Mouse (Mus musculus): ENCODE data around the gene Pcca.
A peak's percentile ranks its signal among the peaks of the same experiment; 100 is the strongest.
"Not testable (repeated sequence)": the region's sequence is repeated elsewhere in the genome, so short reads cannot be mapped to it uniquely, and the experiment has no call there.

Pcca gene

DNA sequence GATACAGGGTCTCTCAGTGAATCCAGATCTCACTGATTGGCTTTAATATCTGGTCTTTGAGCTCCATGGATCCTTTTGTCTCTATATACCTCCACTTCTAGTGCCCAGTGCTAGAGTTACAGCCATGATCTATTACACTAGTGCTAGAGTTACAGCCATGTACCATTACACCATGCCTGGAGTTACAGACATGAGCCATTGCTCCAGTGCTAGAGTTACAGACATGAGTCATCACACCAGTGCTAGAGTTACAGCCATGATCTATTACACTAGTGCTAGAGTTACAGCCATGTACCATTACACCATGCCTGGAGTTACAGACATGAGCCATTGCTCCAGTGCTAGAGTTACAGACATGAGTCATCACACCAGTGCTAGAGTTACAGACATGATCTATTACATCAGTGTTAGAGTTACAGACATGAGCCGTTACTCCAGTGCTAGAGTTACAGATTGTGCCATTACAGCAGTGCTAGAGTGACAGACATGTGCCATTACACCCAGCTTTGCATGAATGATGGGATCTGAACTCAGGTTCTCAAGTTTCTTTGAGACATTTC is 26.8 kb downstream of the Pcca start:
- DNase-seq (ENCODE audit: low read depth), result not testable (repeated sequence)

DNA sequence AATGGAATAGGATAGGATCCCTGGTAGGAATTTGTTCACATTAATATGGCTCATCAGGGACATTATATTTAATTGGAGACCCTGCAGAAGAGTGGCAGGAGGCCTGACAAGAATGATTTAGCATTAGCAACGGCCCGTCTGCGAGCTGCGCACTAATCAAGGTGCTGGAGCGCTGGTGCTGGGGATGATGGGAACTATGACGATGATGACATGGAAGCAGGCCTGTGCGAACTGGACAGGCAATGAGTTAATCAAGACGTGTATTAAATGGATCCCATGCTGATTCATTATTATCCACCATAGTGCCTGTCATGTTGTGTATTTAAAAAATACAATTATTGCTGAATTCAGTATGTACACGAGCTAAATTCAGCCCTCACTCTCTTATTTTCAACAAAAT is 36.7 kb downstream of the Pcca start:
- no peak for DNase-seq (ENCODE audit: low read depth)

DNA sequence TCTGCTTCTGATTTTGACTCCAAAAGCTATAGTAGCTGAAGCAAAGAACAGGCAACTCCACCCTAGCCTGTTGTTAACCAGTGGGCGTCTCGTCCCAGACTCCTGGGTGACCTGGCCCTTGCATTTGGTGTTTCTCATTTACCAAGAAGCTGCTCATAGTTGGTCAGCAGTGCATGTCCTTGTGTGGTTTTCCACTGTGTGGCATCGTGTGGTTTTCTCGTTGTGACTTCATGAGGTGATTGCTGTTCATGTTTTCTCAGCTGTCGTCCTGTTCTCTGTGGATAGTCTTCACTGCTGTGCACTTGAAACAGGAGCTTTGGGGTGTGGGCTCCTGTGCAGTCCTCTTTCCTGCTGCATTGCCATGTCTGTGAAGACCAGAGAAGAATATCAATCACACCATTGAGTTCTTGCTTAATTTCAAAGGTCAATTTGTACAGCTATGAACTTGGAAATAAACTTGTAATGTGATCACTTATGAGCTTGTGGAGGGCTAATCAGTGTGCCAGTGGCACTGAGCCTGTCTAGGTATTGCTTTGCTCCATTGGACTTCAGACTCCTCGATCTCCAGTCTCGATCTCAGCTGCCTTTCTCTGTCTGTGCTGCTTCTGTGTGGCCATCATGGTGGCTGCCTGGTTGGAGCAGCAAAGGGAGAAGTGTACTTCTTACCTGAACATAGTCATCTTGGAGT is 40.1 kb downstream of the Pcca start:
- no peak for DNase-seq (ENCODE audit: low read depth)

DNA sequence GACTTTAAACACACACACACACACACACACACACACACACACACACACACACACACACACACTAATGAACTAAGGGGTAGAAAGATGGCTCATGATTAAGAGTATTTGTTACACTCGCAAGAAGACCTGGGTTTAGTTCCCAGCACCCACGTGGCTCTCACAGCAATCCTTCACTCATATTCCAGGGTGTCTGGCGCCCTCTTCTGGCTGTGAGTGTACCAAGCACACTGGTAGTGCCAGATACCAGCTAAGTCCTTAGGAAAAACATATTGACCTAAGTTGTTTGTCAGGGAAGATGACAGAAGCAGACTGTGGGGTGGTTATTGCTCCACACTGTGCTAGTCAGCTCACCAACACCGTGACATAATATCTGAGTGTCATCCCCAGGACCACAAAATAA is 43.7 kb downstream of the Pcca start:
- DNase-seq (ENCODE audit: low read depth), result peak; percentile 26

DNA sequence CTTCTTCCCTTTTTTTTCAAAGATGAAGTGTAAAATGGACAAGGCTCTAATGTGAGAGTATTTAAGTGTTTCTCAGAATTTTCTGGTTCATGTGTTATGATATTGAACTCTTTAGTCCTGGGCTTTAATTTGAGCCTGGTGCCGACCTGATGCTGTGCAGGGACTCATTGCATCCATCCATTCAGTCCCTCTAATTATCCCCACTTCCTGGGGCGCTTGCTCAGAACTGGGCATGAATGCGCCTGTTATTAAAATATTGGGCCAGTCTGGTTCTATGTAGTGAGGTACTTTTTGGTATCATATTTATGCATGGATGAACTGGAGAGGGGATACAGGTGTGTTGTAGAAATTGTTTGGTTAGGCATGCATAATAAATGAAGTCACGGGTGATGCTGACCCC is 47.9 kb downstream of the Pcca start:
- no peak for DNase-seq (ENCODE audit: low read depth)

DNA sequence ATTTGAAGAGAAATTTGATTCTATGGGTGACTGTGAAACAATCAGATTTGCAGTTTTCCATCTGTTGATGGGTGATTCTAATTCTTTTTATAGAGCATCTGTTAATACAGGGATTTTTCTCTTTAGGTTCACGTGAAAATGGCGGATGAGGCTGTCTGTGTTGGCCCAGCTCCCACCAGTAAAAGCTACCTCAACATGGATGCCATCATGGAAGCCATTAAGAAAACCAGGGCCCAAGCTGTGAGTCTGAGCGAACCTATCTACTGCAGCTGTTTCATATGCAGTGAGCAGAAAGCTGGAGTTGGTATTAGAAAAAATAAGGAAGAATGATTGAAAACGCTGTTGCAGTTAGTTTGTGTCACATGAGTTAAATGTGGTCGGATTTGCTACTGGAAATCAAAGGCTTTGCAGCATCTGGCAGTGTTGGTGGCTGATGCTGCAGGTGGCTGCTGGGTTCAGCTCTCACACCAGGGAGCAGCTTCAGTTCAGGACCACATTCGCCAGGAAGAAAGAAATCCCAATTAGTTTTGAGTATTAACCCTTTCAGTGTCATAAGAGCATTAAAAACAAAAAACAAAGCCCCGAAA is 48.5 kb downstream of the Pcca start:
- no peak for DNase-seq (ENCODE audit: low read depth)

DNA sequence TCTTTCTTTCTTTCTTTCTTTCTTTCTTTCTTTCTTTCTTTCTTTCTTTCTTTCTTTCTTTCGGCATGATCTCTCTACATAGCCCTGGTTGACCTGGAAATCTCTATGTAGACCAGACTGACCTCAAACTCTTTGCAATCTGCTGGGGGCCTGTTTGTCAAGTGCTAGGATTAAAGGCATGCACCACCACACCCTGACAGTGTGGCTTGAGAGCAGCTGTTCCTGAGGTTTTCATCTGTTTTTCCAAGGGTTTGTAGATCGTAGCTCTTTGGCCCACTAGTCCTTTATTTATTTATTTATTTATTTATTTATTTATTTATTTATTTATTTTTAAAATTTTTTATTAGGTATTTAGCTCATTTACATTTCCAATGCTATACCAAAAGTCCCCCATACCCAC is 50.0 kb downstream of the Pcca start:
- DNase-seq (ENCODE audit: low read depth), result not testable (repeated sequence)

DNA sequence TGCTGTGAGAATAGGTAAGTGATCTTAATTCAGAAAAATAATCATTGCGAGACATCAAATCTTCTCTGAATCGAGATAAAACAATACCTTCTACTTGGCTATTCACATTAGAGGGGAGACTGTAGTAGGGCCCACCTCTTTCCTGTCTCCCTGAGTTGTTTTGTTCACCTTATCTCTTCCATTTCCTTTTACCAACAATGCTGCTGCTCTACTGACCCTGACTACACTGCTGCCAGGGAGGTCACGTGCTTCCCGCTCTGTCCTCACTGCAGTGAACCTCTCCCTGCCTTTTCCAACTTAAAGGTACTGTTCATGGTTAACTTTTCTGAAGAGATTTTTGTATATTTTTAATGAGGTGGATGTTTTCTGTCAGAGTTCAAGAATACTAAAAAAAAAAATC is 52.8 kb downstream of the Pcca start:
- no peak for DNase-seq (ENCODE audit: low read depth)

DNA sequence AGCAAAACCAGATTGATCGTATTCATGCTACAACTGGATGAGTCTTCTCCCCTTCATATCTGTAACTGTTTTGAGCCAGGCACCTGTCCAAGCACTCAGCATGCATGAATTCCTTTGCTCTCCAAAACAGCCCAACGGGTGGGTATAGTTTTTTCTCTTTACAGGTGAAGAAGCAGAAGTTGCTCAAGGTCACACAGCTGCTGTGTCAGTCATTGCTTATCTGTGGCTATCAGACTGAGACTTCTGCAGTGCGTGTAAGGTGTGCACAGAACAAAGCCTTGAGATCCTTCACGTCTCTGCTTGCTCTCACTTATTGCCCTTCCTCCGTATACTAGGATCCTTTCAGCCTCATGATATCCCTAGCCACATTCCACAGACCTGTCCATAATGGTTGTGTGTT is 63.4 kb downstream of the Pcca start:
- DNase-seq (ENCODE audit: low read depth), result no peak

DNA sequence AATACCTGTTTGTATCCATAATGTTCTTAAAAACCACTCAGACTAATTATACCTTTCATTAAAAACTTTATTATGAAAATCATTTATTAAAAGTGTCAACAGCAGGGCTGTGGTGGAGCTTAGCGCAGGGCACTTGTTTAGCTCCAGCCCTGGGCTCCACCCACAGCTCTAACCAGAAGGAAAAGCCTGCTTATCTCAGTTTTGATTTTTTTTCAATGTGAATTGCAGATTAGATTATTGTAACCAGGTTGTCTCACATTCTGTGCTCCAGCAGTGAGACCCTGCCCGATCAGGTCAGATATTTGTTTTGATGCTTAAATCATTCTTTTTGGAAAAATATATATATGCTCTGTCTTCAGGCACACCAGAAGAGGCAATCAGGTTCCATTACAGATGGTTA is 64.7 kb downstream of the Pcca start:
- no peak for DNase-seq (ENCODE audit: low read depth)

DNA sequence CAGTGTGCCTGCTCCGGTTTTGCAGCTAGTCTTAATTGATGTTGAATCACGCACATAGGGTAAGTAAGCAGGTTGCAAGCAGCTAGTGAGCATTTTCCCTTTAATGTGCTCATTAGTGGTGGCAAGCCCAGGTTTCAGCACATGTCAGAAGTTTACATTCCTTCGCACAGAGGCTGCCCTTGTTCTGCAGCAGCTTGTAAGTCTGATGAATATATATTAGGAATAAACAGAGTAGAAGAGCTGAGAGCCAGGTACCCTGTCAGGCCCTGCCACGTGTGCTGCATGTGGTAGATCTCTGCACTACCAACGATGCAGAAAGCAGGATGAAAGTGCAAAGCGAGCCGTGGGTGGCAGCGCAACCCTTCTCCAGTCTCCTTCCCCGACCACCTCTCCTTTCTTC is 65.7 kb downstream of the Pcca start:
- DNase-seq (ENCODE audit: low read depth), result no peak

DNA sequence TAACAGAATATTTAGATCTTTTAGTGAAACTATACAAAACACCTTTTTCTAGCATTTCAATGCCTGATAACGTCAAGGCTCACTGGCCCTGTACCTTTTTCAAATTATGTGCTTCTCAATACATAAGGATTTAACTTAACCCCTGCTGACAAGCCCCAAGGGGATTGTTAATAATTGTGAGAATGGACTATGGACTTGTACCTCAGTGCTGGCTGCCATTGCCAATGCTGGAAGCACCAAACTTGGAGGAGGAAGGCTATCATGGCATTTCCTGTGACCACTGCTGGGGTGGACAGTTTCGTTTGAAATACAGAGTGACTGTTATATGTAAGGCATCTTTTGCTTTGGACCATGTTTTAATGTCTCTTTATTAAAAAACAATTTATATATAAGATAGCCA is 68.6 kb downstream of the Pcca start:
- DNase-seq (ENCODE audit: low read depth), result no peak

DNA sequence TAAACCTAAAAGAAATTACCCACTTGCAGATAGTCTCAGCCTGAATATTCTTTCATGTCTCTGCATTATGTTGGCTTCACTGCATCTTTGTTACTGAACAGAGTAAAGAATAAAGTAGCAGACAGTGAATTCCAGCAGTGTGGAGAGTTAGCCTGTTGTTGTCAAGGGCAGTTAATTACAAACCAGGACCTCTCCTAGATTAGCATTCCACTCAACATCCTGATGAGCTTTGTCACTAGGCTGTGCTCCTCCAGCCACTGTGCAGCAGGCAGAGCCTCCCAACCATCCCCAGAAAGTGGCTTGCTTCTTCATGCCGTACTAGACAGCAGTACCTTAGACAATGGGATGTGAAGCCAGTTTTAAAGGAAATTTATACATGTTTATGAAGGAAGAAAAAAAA is 72.4 kb downstream of the Pcca start:
- DNase-seq (ENCODE audit: low read depth), result no peak

DNA sequence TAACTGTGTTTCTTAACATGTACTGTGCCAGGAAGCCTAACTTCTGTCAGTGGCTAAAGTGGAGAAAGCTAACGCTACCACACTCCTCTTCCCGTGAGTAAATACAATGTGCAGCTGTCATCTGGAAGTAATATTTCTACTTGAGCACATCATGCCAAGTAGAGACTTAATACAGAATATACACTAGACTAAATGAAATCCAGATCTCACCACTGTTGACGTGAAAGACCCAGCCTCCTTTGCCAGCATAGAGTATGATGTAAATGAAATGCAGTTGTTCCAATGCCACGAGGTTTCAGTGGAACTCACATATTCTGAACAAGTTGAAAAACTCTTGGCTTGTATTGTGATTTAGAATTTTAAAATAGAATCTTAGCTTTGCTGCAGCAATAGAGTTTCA is 73.3 kb downstream of the Pcca start:
- DNase-seq (ENCODE audit: low read depth), result no peak

DNA sequence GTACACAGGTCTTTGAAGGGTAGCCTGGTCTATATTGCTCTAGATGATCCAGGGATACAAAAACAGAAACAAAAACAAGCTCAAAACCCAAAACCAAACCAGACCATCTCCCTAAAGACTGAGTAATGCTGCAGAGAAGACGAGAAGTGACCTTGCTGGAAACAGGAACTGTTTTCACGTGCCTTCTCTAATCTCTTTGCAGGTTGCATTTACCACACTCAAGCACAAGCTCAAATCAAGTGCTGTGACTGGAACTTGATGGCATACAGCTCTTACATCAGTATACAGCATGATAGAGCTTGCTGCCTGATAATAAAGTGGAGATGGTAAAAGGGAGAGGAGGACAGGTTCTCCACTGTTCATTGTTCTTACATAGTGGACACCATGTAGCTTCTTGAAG is 74.2 kb downstream of the Pcca start:
- DNase-seq (ENCODE audit: low read depth), result no peak

DNA sequence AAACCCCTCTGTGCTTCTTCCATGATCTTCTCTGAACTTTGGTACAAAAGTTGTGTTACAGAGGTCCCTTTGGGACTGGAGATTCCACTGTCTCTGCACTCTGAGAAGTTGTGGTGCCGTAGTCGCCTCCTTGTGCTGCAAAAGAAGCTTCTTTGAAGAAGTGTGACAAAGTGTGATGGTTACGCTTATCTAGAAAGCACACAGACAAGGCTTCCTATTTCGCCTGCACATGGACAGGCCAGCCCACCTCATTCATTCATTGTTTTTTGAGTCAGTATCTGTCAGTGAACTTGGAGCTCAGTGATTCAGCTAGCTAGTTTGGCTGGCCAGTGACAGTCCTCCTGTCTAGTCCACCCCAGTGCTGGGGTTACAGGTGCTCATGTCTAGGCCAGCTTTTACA is 76.9 kb downstream of the Pcca start:
- no peak for DNase-seq (ENCODE audit: low read depth)

DNA sequence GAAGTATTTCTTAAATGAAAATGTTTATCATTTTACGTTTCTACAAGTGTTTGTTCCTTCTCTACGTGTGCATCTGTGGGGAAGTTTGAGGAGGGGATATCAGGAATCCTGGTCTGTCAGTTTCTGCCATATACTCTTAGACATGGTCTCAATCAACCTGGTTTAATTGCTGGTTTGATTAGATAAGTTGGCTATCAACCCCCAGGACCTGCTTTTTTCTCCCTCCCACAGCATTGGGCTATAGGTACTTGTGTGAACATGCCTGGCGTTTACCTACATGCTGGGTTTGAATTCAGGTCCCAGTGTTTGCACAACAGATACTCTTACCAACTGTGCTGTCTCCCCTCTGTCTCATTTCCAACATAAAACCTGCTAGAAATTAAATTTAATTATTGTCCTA is 78.2 kb downstream of the Pcca start:
- DNase-seq (ENCODE audit: low read depth), result no peak

DNA sequence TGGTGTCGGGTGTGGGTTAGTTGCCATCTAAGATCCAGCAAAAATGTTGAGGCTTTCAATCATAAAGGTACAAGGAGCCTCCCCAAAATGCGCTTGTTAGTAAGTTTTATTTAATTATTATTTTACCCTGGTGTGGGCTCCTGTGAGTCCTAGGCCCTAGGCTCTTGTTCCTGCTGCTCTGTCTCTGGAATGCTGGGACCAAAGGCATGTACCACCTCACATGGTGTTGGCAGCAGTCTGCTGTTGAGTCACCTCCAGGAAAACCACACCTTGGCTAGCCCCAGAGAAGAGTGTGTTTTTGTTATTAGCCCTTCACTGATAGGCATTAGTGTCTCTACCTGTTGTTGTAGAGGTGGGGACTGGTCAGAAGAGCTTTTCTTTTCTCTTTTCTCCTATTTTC is 83.5 kb downstream of the Pcca start:
- DNase-seq (ENCODE audit: low read depth), result no peak

DNA sequence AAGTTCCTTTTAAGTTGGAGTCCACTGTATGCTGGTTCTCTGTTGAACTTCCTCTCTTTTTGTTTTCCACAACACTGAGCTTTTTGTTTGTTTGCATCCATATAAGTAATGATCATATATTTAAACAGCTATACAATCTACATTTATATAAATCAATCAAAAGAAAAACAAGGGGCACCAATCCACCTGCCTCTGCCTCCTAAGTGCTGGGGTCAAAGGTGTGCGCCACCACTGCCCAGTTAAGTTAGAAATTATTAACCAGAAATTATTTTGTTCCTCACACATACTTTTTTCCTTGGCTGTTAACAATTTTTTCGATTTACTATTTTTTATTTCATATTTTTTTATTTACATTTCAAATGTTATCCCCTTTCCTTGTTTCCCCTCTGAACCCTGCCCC is 99.3 kb downstream of the Pcca start:
- no peak for DNase-seq (ENCODE audit: low read depth)

DNA sequence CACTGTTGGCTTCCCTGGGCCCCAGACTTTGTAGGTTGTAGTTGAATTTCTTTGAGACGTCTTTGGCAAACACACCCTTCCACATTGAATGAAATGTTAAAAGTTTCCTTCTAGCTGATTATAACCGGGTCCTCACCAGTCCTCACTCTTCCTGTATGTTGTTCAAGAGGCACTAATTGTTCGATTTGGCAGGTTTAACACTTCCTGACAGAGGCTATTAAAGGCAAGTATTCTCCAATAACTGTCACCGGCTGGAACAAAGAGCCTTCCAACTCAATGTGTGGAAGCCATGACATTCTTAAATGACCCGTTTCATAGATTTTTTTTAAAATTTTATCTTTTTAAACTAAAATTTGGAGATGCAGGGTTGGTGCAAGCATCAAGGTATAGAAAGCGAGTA is 102.5 kb downstream of the Pcca start:
- DNase-seq (ENCODE audit: low read depth), result no peak

DNA sequence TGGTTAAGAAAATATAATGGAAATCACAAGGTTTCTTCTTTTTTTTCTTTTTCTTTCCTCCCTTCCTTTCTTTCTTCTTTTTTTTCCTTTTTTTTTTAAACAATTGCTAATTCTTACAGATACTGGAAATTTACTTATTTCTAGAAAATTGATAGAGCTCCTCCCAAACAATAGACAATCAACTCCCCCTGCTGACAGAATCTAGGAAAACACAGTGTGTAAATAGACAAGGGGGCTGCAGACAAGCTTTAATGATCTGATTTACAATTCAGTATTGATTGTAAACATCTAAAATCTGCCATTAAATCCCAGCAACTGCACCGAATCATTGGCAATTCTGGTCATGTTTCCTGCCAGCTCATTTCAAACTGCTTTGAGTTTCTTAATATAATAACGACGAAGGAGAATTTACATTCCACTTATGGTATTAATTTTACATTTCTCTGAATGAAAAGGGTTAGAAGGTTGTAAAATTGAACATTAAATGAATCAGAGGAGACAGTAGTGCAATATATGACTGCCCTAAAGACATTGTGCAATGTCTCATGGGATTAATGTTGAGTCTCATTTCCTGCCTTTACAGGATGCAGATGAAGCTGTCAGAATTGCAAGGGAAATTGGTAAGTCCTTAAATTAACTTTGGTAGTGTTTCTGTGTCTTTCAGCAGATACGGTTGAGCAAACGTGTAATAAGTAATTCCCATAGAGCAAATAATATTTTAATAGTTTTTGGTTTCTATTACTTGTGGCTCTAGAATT is 103.9 kb downstream of the Pcca start:
- DNase-seq (ENCODE audit: low read depth), result peak; percentile 18

DNA sequence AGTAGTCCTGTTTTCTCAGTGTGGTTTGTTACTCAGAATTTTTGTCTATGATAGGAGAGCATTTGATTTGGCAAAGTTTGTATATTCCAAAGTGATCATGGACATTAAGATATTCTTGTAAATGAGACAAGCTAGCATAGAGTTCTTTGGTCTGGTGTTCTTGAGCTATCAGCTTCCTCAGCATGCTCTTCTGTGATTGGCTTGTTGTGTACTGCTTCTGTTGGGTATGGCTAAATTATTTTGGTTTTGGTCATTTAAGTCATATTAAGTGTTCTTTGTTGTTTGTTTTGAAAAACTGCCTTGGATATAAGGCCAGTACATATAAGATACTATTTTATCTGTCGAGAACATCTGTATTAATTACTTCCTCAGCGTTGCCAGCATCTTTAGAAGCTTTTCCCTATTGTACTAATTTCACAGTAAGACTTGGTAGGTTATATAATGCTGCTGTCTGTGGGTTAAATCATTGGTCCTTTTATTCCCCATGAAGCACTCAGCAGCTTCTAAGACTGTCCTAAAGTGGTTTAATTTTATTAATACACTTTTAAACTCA is 105.1 kb downstream of the Pcca start:
- DNase-seq (ENCODE audit: low read depth), result no peak

DNA sequence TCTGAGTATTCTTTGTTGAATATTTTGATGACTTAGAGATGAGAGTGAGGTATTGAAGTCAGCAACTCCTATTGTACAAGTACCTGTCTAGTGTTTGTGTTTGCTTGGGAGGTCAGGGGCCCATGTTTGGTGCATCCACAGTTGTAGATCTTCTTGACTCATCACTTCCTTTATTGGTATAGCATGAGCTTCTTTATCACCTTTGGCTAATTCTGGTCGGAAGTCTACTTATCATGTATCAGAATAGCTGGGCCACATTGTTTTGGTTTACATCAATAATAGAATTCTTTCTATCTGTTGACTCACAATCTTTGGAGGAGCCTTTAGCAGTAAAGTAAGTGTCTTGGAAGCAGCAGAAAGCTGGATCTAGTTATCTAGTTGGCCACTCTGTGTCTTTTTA is 108.3 kb downstream of the Pcca start:
- no peak for DNase-seq (ENCODE audit: low read depth)
